In the genomic region with DNA sequence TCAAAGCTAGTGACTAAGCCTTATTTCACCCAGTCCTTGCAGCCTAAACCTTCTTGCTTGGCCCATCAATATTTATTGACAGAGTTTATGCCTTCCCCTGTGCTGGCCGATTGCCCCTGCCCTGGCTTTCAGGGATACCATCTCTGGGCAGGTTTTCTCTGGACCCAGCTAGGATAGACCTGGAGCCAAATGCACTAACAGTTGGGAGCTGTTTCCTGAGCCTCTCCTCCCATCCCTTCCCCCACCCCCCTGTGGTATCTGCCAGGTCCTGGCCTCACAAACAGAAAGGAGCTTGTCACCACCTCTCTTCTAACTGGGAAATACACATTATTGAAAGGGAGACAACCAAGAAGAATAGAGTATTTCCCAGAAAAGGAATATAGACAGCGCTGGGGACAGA, we compare ENCODE assay signal across 16 mouse cellular contexts. TPM values are rescaled to one million over a fixed set of nuclear protein-coding genes. Genes with fewer than 3 reads are reported as not detected.
DNase-seq lines count a peak whose midpoint lies in the region; ATAC-seq lines count a peak whose summit lies in the region.
"Had no signal": no experiment of that assay in that cellular context is flagged by ENCODE, and none has a peak within 500 bp of the region (broad histone marks: within the 10 kb centered on the region; RNA-seq: fewer than 3 reads in every experiment).

No protein-coding gene starts in this region.

- ATAC-seq in heart, embryonic 12.5 days (ENCODE audit: insufficient number of reproducible peaks, low FRiP score), result no peak
- ATAC-seq in liver, embryonic 12.5 days, result 0 out of 2 replicates have a peak, but pooled peaks have one; percentile 25
- no peak for ATAC-seq in intestine, embryonic 15.5 days
- ATAC-seq: forebrain, embryonic 14.5 days had no signal

- H3K4me3 ChIP-seq in heart, embryonic 12.5 days, result no peak overlapping the region
- H3K4me3 ChIP-seq in liver, embryonic 12.5 days, result no peak overlapping the region
- no peak overlapping the region for H3K4me3 ChIP-seq in intestine, embryonic 15.5 days (replicated peaks)
- H3K4me3 ChIP-seq: embryonic facial prominence, embryonic 10.5 days; layer of hippocampus, adult 2 months; lung, embryonic 15.5 days had no signal

- H3K9ac ChIP-seq in heart, embryonic 12.5 days, result no peak overlapping the region
- 0 out of 2 replicates have a peak overlapping the region, but pooled peaks have one; percentile 19 for H3K9ac ChIP-seq in liver, embryonic 12.5 days
- no peak overlapping the region for H3K9ac ChIP-seq in intestine, embryonic 15.5 days
- H3K9ac ChIP-seq: lung, embryonic 15.5 days had no signal

- H3K4me2 ChIP-seq in heart, embryonic 12.5 days, result no peak overlapping the region
- H3K4me2 ChIP-seq in liver, embryonic 12.5 days, result no peak overlapping the region
- H3K4me2 ChIP-seq in intestine, embryonic 15.5 days (replicated peaks), result no peak overlapping the region
- H3K4me2 ChIP-seq: lung, embryonic 15.5 days had no signal

- no peaks in the 10 kb centered on the region for H3K36me3 ChIP-seq in heart, embryonic 12.5 days
- no peaks in the 10 kb centered on the region for H3K36me3 ChIP-seq in liver, embryonic 12.5 days
- no peaks in the 10 kb centered on the region for H3K36me3 ChIP-seq in intestine, embryonic 15.5 days
- H3K36me3 ChIP-seq: embryonic facial prominence, embryonic 10.5 days; lung, embryonic 15.5 days had no signal

- peaks cover 16% of the 10 kb centered on the region for H3K4me1 ChIP-seq in heart, embryonic 12.5 days (replicated peaks)
- H3K4me1 ChIP-seq in liver, embryonic 12.5 days, result peaks cover 29% of the 10 kb centered on the region
- H3K4me1 ChIP-seq in intestine, embryonic 15.5 days (replicated peaks), result 0 out of 2 replicates have a peak, but pooled peaks cover 8% of the 10 kb centered on the region

- no peaks in the 10 kb centered on the region for H3K27me3 ChIP-seq in heart, embryonic 12.5 days (replicated peaks)
- H3K27me3 ChIP-seq in liver, embryonic 12.5 days (replicated peaks), result no peaks in the 10 kb centered on the region
- no peaks in the 10 kb centered on the region for H3K27me3 ChIP-seq in intestine, embryonic 15.5 days (replicated peaks)
- H3K27me3 ChIP-seq: lung, embryonic 15.5 days had no signal

- H3K27ac ChIP-seq in heart, embryonic 12.5 days (ENCODE audit: poor library complexity, severe bottlenecking), result no peak overlapping the region
- H3K27ac ChIP-seq in liver, embryonic 12.5 days, result 0 out of 2 replicates have a peak overlapping the region, but pooled peaks have one; percentile 2
- no peak overlapping the region for H3K27ac ChIP-seq in intestine, embryonic 15.5 days
- H3K27ac ChIP-seq: embryonic facial prominence, embryonic 10.5 days; layer of hippocampus, adult 2 months; lung, embryonic 15.5 days had no signal

- WGBS in heart, embryonic 12.5 days, result 73% methylated on average over 2 of the region's 2 CpGs
- WGBS in liver, embryonic 12.5 days (ENCODE audit: insufficient replicate concordance), result 77% methylated on average over 2 of the region's 2 CpGs
- 63% methylated on average over 2 of the region's 2 CpGs for WGBS in intestine, embryonic 15.5 days

- DNase-seq in heart, adult 11 months, result peak; percentile 81
- peak; percentile 77 for DNase-seq in brain, adult 2 months (ENCODE audit: low read depth, low spot score)
- DNase-seq in cerebellum, adult 9-10 months, result peak; percentile 62
- no peak for DNase-seq in gastrocnemius, postnatal 4 days (ENCODE audit: low spot score in 2 of 2)
- DNase-seq: adrenal gland, postnatal 10 days; gastrocnemius, postnatal 25 days; kidney, adult 2 months; kidney, postnatal 10 days; lung, postnatal 4 days had no signal

- H3K9me3 ChIP-seq in heart, embryonic 12.5 days (replicated peaks), result no peaks in the 10 kb centered on the region
- no peaks in the 10 kb centered on the region for H3K9me3 ChIP-seq in liver, embryonic 12.5 days (replicated peaks)
- no peaks in the 10 kb centered on the region for H3K9me3 ChIP-seq in intestine, embryonic 15.5 days
- H3K9me3 ChIP-seq: embryonic facial prominence, embryonic 10.5 days; lung, embryonic 15.5 days had no signal

RNA-seq across cellular contexts. Expression of gene Plin2, which starts 12.0 kb away (rescaled TPM):
- polyA plus RNA-seq in heart, embryonic 12.5 days (2016; fragmentation: Nextera tagmentation; extraction: Ambion mirVana), result 54.1 and 59.3 TPM in 2 replicates
- polyA plus RNA-seq in liver, embryonic 12.5 days (2016; fragmentation: Nextera tagmentation; extraction: Ambion mirVana), result 129 and 134 TPM in 2 replicates
- total RNA-seq in gastrocnemius, postnatal 4 days (2021), result 100 to 1,000 TPM in 1 of 2 experiments, 10 to 100 TPM in 1; 95.5 to 103 TPM
- 144 and 164 TPM in 2 replicates for polyA plus RNA-seq in intestine, embryonic 15.5 days (2015; fragmentation: Nextera tagmentation; extraction: Ambion mirVana)

Comparison
In these comparisons a context has a peak if more than half of its experiments do, and no peak if none do; other contexts are left out.
1. DNase-seq: peak in heart, adult 11 months (single experiment), brain, adult 2 months (single experiment) and cerebellum, adult 9-10 months (single experiment); none in gastrocnemius, postnatal 4 days (0 of 2).